8 mouse cellular contexts compared by ENCODE assay signal in the genomic region with DNA sequence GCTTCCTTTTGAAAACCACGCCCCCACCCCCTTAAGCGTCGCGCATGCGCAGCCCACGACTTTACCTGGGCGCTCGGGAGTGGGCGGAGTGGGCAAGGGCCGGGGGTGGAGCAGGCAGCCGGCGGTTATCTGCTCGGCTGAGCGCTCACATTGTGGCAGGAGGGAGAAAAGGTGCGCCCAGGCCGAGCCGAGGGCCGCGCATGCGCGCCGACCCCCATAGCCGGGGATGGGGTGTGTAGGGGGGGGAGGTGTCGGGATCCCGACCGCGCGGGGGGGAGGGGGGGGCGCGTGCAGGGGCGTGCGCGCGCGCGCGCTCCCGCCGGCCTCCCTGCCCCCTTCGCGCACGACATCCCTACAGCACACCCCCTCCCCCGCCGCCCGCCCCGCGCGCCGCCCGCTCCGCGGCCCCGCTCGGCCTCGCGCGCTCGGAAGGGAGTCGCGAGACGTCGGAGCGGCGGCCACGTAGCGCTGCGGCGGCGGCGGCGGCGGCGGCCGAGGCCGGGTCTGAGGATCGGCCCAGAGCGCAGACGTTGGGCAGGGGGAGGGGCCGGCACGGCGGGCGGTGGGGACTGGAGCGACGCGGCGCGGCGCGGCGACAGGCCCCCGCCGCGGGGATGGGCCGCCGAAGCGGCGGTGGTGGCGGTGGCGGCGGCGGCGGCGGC. TPM values are rescaled to one million over a fixed set of nuclear protein-coding genes. Genes with fewer than 3 reads are reported as not detected.
DNase-seq lines count a peak whose midpoint lies in the region; ATAC-seq lines count a peak whose summit lies in the region.

A gene (plus strand): TSS at position 111 of the 662 bp plus-strand sequence.

- peak; percentile 88 to 89 for DNase-seq in CD8-positive naive resting alpha-beta T cell, adult 2 months (ENCODE audit: low read depth in 2 of 2, low spot score in 2 of 2)
- DNase-seq in c-Kit-negative CD71-positive TER-119-positive erythroid progenitor cells, embryonic 14.5 days (ENCODE audit: low read depth, low spot score), result peak; percentile 53
- DNase-seq in forebrain, embryonic 10.5 days (ENCODE audit: extremely low spot score, low spot score), result peak; percentile 89
- peak; percentile 88 to 96 for DNase-seq in kidney, postnatal 25 days
- peak; percentile 87 for DNase-seq in testis, postnatal 10 days (ENCODE audit: low spot score)

- no peaks in the 10 kb centered on the region for H3K9me3 ChIP-seq in forebrain, embryonic 10.5 days
- no peaks in the 10 kb centered on the region for H3K9me3 ChIP-seq in heart, embryonic 15.5 days (replicated peaks)
- H3K9me3 ChIP-seq in liver, embryonic 16.5 days (replicated peaks; ENCODE audit: control insufficient read depth, low read length), result no peaks in the 10 kb centered on the region
- no peaks in the 10 kb centered on the region for H3K9me3 ChIP-seq in neural tube, embryonic 13.5 days

- H3K36me3 ChIP-seq in forebrain, embryonic 10.5 days (replicated peaks), result no peaks in the 10 kb centered on the region
- no peaks in the 10 kb centered on the region for H3K36me3 ChIP-seq in heart, embryonic 15.5 days
- no peaks in the 10 kb centered on the region for H3K36me3 ChIP-seq in liver, embryonic 16.5 days (ENCODE audit: control insufficient read depth, insufficient read depth)
- H3K36me3 ChIP-seq in neural tube, embryonic 13.5 days, result no peaks in the 10 kb centered on the region

- peak; percentile 91 for ATAC-seq in heart, embryonic 15.5 days (replicated peaks; ENCODE audit: insufficient number of reproducible peaks, insufficient read depth, low FRiP score, low read depth)
- peak; percentile 91 for ATAC-seq in liver, embryonic 16.5 days (ENCODE audit: low read depth)
- ATAC-seq in neural tube, embryonic 13.5 days (ENCODE audit: low read depth), result peak; percentile 91

- peak within 1 kb of the TSS; percentile 98 for H3K27ac ChIP-seq in forebrain, embryonic 10.5 days
- peak within 1 kb of the TSS; percentile 96 for H3K27ac ChIP-seq in heart, embryonic 15.5 days
- peak within 1 kb of the TSS; percentile 93 for H3K27ac ChIP-seq in liver, embryonic 16.5 days (ENCODE audit: low read length)
- H3K27ac ChIP-seq in neural tube, embryonic 13.5 days (replicated peaks), result peak within 1 kb of the TSS; percentile 99

- under 1% methylated on average over 59 of the region's 103 CpGs for WGBS in forebrain, embryonic 10.5 days
- WGBS in heart, embryonic 15.5 days, result 2% methylated on average over 28 of the region's 103 CpGs
- WGBS in liver, embryonic 16.5 days (ENCODE audit: insufficient replicate concordance), result under 1% methylated on average over 42 of the region's 103 CpGs
- WGBS in neural tube, embryonic 13.5 days, result under 1% methylated on average over 42 of the region's 103 CpGs

- H3K4me1 ChIP-seq in forebrain, embryonic 10.5 days, result peaks cover 46% of the 10 kb centered on the region
- H3K4me1 ChIP-seq in heart, embryonic 15.5 days (replicated peaks), result peaks cover 34% of the 10 kb centered on the region
- H3K4me1 ChIP-seq in liver, embryonic 16.5 days (ENCODE audit: control insufficient read depth, low read depth, low read length), result peaks cover 32% of the 10 kb centered on the region
- H3K4me1 ChIP-seq in neural tube, embryonic 13.5 days (replicated peaks), result peaks cover 31% of the 10 kb centered on the region

- H3K4me3 ChIP-seq in forebrain, embryonic 10.5 days, result peak within 1 kb of the TSS; percentile 97
- H3K4me3 ChIP-seq in heart, embryonic 15.5 days, result peak within 1 kb of the TSS; percentile 95
- peak within 1 kb of the TSS; percentile 84 for H3K4me3 ChIP-seq in liver, embryonic 16.5 days (ENCODE audit: low read depth, low read length)
- peak within 1 kb of the TSS; percentile 96 for H3K4me3 ChIP-seq in neural tube, embryonic 13.5 days

- H3K27me3 ChIP-seq in forebrain, embryonic 10.5 days (ENCODE audit: poor library complexity, severe bottlenecking), result no peaks in the 10 kb centered on the region
- no peaks in the 10 kb centered on the region for H3K27me3 ChIP-seq in heart, embryonic 15.5 days
- H3K27me3 ChIP-seq in liver, embryonic 16.5 days (ENCODE audit: control insufficient read depth, insufficient read depth, low read depth, low read length), result no peaks in the 10 kb centered on the region
- H3K27me3 ChIP-seq in neural tube, embryonic 13.5 days, result no peaks in the 10 kb centered on the region

- H3K9ac ChIP-seq in heart, embryonic 15.5 days, result peak within 1 kb of the TSS; percentile 98
- peak within 1 kb of the TSS; percentile 90 for H3K9ac ChIP-seq in liver, embryonic 16.5 days (ENCODE audit: low read depth, low read length)
- peak within 1 kb of the TSS; percentile 98 for H3K9ac ChIP-seq in neural tube, embryonic 13.5 days

- peak within 1 kb of the TSS; percentile 93 for H3K4me2 ChIP-seq in heart, embryonic 15.5 days
- H3K4me2 ChIP-seq in liver, embryonic 16.5 days (ENCODE audit: low read depth, low read length), result peak within 1 kb of the TSS; percentile 97
- H3K4me2 ChIP-seq in neural tube, embryonic 13.5 days, result peak within 1 kb of the TSS; percentile 89

RNA-seq across cellular contexts. Expression of the gene that starts here (rescaled TPM):
- 16.5 and 18.7 TPM in 2 replicates for polyA plus RNA-seq in forebrain, embryonic 10.5 days (2016; fragmentation: Nextera tagmentation; extraction: Ambion mirVana)
- polyA plus RNA-seq in heart, embryonic 15.5 days (2015; fragmentation: Nextera tagmentation; extraction: Ambion mirVana), result 12.9 and 14.3 TPM in 2 replicates
- 5.8 and 5.9 TPM in 2 replicates for polyA plus RNA-seq in liver, embryonic 16.5 days (2015; fragmentation: Nextera tagmentation; extraction: Ambion mirVana)
- 28.8 and 30.1 TPM in 2 replicates for polyA plus RNA-seq in neural tube, embryonic 13.5 days (2015; fragmentation: Nextera tagmentation; extraction: Ambion mirVana)

Comparison
In these comparisons a context has a peak if more than half of its experiments do, and no peak if none do; other contexts are left out.
1. Peak in every context shown above with its lines: DNase-seq, ATAC-seq, H3K4me3 ChIP-seq and H3K27ac ChIP-seq.